Mouse (Mus musculus) CH12.LX (cell line): ENCODE data around the gene Grin2a. TPM values are rescaled to one million over a fixed set of nuclear protein-coding genes. Genes with fewer than 3 reads are reported as not detected.

ENCODE experiments used
- DNase-seq: peaks from one replicate; pipeline ENCODE4 v3.0.0-alpha.2; 2013; ENCODE audit errors: extremely low read depth
- H3K27ac ChIP-seq: 2 replicates; pipeline ENCODE4 v1.5.1; 2012; ENCODE audit warnings: low read depth, mild to moderate bottlenecking, control low read depth, moderate library complexity; ENCODE audit not compliant: insufficient read depth
- H3K27me3 ChIP-seq: replicated peaks from 2 replicates; pipeline ENCODE3; 2012; ENCODE audit warnings: inconsistent platforms
- H3K36me3 ChIP-seq, 2 experiments: replicated peaks in 1 of 2; 2 replicates each; pipeline versions ENCODE3 to v1.6.1; 2012; ENCODE audit warnings: inconsistent platforms in 1 of 2, low read length in 1 of 2, mild to moderate bottlenecking in 1 of 2, mixed read lengths in 1 of 2, moderate library complexity in 1 of 2; ENCODE audit not compliant: control insufficient read depth in 1 of 2, insufficient read depth in 1 of 2
- H3K4me1 ChIP-seq, 2 experiments: 2 replicates each; pipeline ENCODE4 v1.6.1; 2012; ENCODE audit warnings: inconsistent platforms in 1 of 2, moderate library complexity in 1 of 2; ENCODE audit not compliant: insufficient read depth in 2 of 2, control insufficient read depth in 1 of 2
- H3K4me2 ChIP-seq: 2 replicates; pipeline ENCODE4 v1.6.1; 2012; ENCODE audit warnings: low read depth, mild to moderate bottlenecking, control low read depth; ENCODE audit not compliant: poor library complexity, insufficient read depth, severe bottlenecking
- H3K4me3 ChIP-seq, 3 experiments: fragments of 150-350 bp in 1 of 3; sonication (generic) in 1 of 3; replicated peaks in 1 of 3; 2 replicates each; pipeline versions ENCODE3 to v1.5.1; 2011 to 2012; ENCODE audit warnings: low read depth in 2 of 3, low read length in 2 of 3, mild to moderate bottlenecking in 2 of 3, moderate library complexity in 2 of 3, control low read depth in 1 of 3, improper control_type of control experiment in 1 of 3, inconsistent platforms in 1 of 3, mixed read lengths in 1 of 3; ENCODE audit not compliant: poor library complexity in 1 of 3
- H3K79me2 ChIP-seq: replicated peaks from 2 replicates; pipeline ENCODE4 v1.6.1; 2012; ENCODE audit warnings: mild to moderate bottlenecking, moderate library complexity; ENCODE audit not compliant: control insufficient read depth, poor library complexity, insufficient read depth, severe bottlenecking; ENCODE audit errors: extremely low read depth
- H3K9ac ChIP-seq: 2 replicates; pipeline ENCODE4 v1.6.1; 2012; ENCODE audit warnings: low read depth, mild to moderate bottlenecking, control low read depth, moderate library complexity; ENCODE audit not compliant: insufficient read depth
- H3K9me3 ChIP-seq: replicated peaks from 2 replicates; pipeline ENCODE3; 2012; ENCODE audit warnings: low read length, inconsistent platforms, mixed read lengths
- CHD1 ChIP-seq: IDR thresholded peaks from 2 replicates; pipeline ENCODE4 v1.6.1; 2012; ENCODE audit warnings: low read depth, low read length, improper control_type of control experiment, inconsistent platforms
- CTCF ChIP-seq, 2 experiments: IDR thresholded peaks in 1 of 2; conservative IDR thresholded peaks in 1 of 2; 2 replicates each; pipeline ENCODE4 v1.5.1; 2011 to 2012; ENCODE audit warnings: low read depth in 2 of 2, low read length in 2 of 2, improper control_type of control experiment in 1 of 2, inconsistent platforms in 1 of 2, mild to moderate bottlenecking in 1 of 2, moderate library complexity in 1 of 2
- EP300 ChIP-seq: IDR thresholded peaks from 2 replicates; pipeline ENCODE4 v1.6.1; 2011; ENCODE audit warnings: low read length, improper control_type of control experiment
- GABPA ChIP-seq: IDR thresholded peaks from 2 replicates; pipeline ENCODE4 v1.6.1; 2012; ENCODE audit warnings: low read depth, low read length, improper control_type of control experiment, inconsistent platforms; ENCODE audit not compliant: insufficient replicate concordance
- IRF4 ChIP-seq: IDR thresholded peaks from 2 replicates; pipeline ENCODE4 v1.6.1; 2014; ENCODE audit warnings: low read depth, mild to moderate bottlenecking, inconsistent platforms, low read length, improper control_type of control experiment
- JUND ChIP-seq: conservative IDR thresholded peaks from 2 replicates; pipeline ENCODE4 v1.6.1; 2011; ENCODE audit warnings: low read depth, low read length, improper control_type of control experiment
- KAT2A ChIP-seq: IDR thresholded peaks from 2 replicates; pipeline ENCODE4 v1.6.1; 2012; ENCODE audit warnings: low read length, improper control_type of control experiment, inconsistent platforms; ENCODE audit not compliant: insufficient replicate concordance
- MAFK ChIP-seq: IDR thresholded peaks from 2 replicates; pipeline ENCODE4 v1.6.1; 2011; ENCODE audit warnings: low read length, improper control_type of control experiment; ENCODE audit not compliant: insufficient replicate concordance
- MAZ ChIP-seq: IDR thresholded peaks from 2 replicates; pipeline ENCODE4 v1.6.1; 2012; ENCODE audit warnings: low read depth, mild to moderate bottlenecking, inconsistent platforms, low read length, improper control_type of control experiment, moderate library complexity
- MEF2A ChIP-seq: IDR thresholded peaks from 2 replicates; pipeline ENCODE4 v1.6.1; 2014; ENCODE audit warnings: low read depth, mild to moderate bottlenecking, inconsistent platforms, low read length, improper control_type of control experiment, borderline replicate concordance
- MYC ChIP-seq: IDR thresholded peaks from 2 replicates; pipeline ENCODE4 v1.6.1; 2011; ENCODE audit warnings: low read depth, mild to moderate bottlenecking, improper control_type of control experiment, low read length
- NRF1 ChIP-seq: IDR thresholded peaks from 2 replicates; pipeline ENCODE4 v1.6.1; 2014; ENCODE audit warnings: low read depth, mild to moderate bottlenecking, inconsistent platforms, low read length, improper control_type of control experiment, moderate library complexity
- RAD21 ChIP-seq: IDR thresholded peaks from 2 replicates; pipeline ENCODE4 v1.6.1; 2011; ENCODE audit warnings: low read depth, mild to moderate bottlenecking, low read length, improper control_type of control experiment, moderate library complexity
- RCOR1 ChIP-seq: conservative IDR thresholded peaks from 2 replicates; pipeline ENCODE4 v1.6.1; 2012; ENCODE audit warnings: low read depth, mild to moderate bottlenecking, inconsistent platforms, low read length, improper control_type of control experiment
- TCF12 ChIP-seq: IDR thresholded peaks from 2 replicates; pipeline ENCODE4 v1.6.1; 2014; ENCODE audit warnings: low read depth, mild to moderate bottlenecking, inconsistent platforms, low read length, improper control_type of control experiment
- USF2 ChIP-seq: conservative IDR thresholded peaks from 2 replicates; pipeline ENCODE4 v1.6.1; 2011; ENCODE audit warnings: low read depth, low read length, improper control_type of control experiment
- ZC3H11A ChIP-seq: IDR thresholded peaks from 2 replicates; pipeline ENCODE4 v1.6.1; 2012; ENCODE audit warnings: low read depth, mild to moderate bottlenecking, inconsistent platforms, low read length, improper control_type of control experiment
- ZKSCAN1 ChIP-seq: IDR thresholded peaks from 2 replicates; pipeline ENCODE4 v1.6.1; 2012; ENCODE audit warnings: low read depth, inconsistent platforms, low read length, improper control_type of control experiment, borderline replicate concordance
- ZMIZ1 ChIP-seq: IDR thresholded peaks from 2 replicates; pipeline ENCODE4 v1.6.1; 2012; ENCODE audit warnings: low read depth, mild to moderate bottlenecking, inconsistent platforms, low read length, improper control_type of control experiment
- ZNF384 ChIP-seq: IDR thresholded peaks from 2 replicates; pipeline ENCODE4 v1.6.1; 2012; ENCODE audit warnings: low read depth, low read length, improper control_type of control experiment, inconsistent platforms
- dilution Hi-C: fragments of 300-500 bp; cut with MboI; formaldehyde crosslinking; loops from 2 replicates; pipeline ENCODE4 v1.14.3; 2020; ENCODE audit warnings: low sequenced_read_pairs; ENCODE audit not compliant: extremely low pct_unique_long_range_greater_than_20kb, extremely low pct_ligation_motif_present
- in situ Hi-C: fragments of 300-500 bp; cut with MboI; formaldehyde crosslinking; loops from 3 replicates; pipeline ENCODE4 v1.14.3; 2019; ENCODE audit warnings: low sequenced_read_pairs, low pct_ligation_motif_present, low pct_unique_long_range_greater_than_20kb, mixed read lengths
- polyA plus RNA-seq: library from polyadenylated mRNA; unstranded; fragments of >175 nt; gene quantifications from 2 replicates; pipeline ENCODE4 v1.2.1, GENCODE M21; 2012; ENCODE audit warnings: low read depth; ENCODE audit not compliant: insufficient read length
- total RNA-seq, 2 experiments: library from RNA; depleted of rRNA; stranded (reverse); fragments of 300-350 nt in 1 of 2; fragments of >200 nt in 1 of 2; gene quantifications; 2 replicates each; pipeline ENCODE4 v1.2.3; 2012 to 2014

The Grin2a gene
- total and polyA plus RNA-seq, 3 experiments: not detected

DNA sequence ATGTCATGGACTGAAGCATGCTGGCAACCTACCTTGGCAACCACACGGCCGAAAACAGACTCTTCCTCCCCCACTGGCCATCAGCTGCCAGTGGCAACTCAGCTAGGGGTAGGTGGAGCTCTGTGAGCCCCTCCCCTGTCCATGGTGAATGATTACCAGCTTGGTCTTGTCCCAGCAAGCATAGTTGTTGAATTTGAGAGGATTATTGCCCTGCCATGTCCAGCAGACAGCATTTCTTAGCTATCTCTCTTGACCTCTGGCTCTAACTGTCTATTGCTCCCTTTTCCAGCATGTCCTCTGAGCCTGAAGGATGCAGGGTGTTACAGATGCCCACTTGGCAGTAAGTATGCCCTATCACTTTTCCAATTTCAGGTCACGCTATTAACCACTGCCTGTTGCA lies 406.9 kb downstream of the Grin2a start:
- DNase-seq: no peak
- H3K27ac ChIP-seq: no peak overlapping the region
- H3K4me1 ChIP-seq: no peaks in the 10 kb centered on the region
- H3K4me3 ChIP-seq: no peak overlapping the region
- TF ChIP-seq ZC3H11A: no peak
- dilution Hi-C loops: no loop called here
- in situ Hi-C loops: no loop called here
- no peaks in the 10 kb centered on the region for H3K27me3 ChIP-seq
- no peak overlapping the region for H3K9ac ChIP-seq
- no peaks in the 10 kb centered on the region for H3K9me3 ChIP-seq
- H3K4me2 ChIP-seq: no peak overlapping the region
- no peaks in the 10 kb centered on the region for H3K79me2 ChIP-seq
- H3K36me3 ChIP-seq: no peaks in the 10 kb centered on the region

GRCm38 (mm10) chr16:9583981-9584380 lies 411.4 kb downstream of the Grin2a start:
- H3K9me3 ChIP-seq: no peaks in the 10 kb centered on the region
- dilution Hi-C loops: no loop called here

DNA sequence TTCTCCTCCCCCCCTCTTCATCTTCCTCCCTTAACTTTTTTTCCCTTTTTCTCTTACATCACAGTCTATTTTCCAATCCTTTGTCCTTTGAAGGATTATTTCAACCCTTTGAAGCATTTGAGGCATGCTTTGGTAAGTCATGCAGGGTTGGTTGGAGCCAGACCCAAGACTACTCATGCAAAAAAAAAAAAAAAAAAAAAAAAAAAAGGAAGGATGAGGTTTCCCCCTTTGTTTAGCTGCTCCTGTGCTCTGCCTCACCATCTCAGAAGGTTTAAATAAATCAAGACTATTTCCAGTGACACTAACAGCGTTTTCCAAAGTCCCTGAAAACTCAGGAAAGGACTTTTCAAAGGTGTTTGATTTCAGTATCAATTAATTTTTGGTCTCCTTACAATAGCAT lies 423.6 kb downstream of the Grin2a start:
- H3K9ac ChIP-seq: no peak overlapping the region
- no peaks in the 10 kb centered on the region for H3K27me3 ChIP-seq
- dilution Hi-C loops (no loop called here), in situ Hi-C loops (no loop called here)
- no peaks in the 10 kb centered on the region for H3K36me3 ChIP-seq
- no peak overlapping the region for H3K4me3 ChIP-seq
- H3K27ac ChIP-seq: no peak overlapping the region
- H3K4me2 ChIP-seq: no peak overlapping the region
- no peaks in the 10 kb centered on the region for H3K9me3 ChIP-seq
- H3K79me2 ChIP-seq: no peaks in the 10 kb centered on the region
- DNase-seq: no peak
- peaks cover 2 to 28% of the 10 kb centered on the region in 2 experiments; a peak in 3 of 4 replicates for H3K4me1 ChIP-seq
- no peak for TF ChIP-seq MAFK
- no peak for TF ChIP-seq MAZ
- no peak for TF ChIP-seq KAT2A
- TF ChIP-seq ZNF384: peak; percentile 70
- no peak for TF ChIP-seq ZKSCAN1

More at GRCm38 (mm10) chr16:9583981-9584380, 411.4 kb downstream of the Grin2a start:
- no peak overlapping the region for H3K4me2 ChIP-seq
- no peak for TF ChIP-seq ZMIZ1
- no peak for TF ChIP-seq RCOR1
- TF ChIP-seq RAD21: no peak
- no peak for TF ChIP-seq MAZ
- TF ChIP-seq USF2: no peak
- no peak for TF ChIP-seq NRF1
- TF ChIP-seq CHD1: no peak
- TF ChIP-seq GABPA: no peak
- TF ChIP-seq TCF12: no peak
- TF ChIP-seq MEF2A: no peak
- TF ChIP-seq KAT2A: no peak
- no peak for TF ChIP-seq MYC
- no peak for TF ChIP-seq EP300
- no peak for TF ChIP-seq IRF4
- TF ChIP-seq JUND: no peak
- no peak for TF ChIP-seq CTCF (conservative IDR thresholded peaks at IDR 0.05 in 1 of 2, IDR thresholded peaks at IDR 0.05 in 1 of 2; ENCODE audit: low read depth in 2 of 2, low read length in 2 of 2)
- no peak for TF ChIP-seq ZKSCAN1
- no peaks in the 10 kb centered on the region for H3K27me3 ChIP-seq
- in situ Hi-C loops: no loop called here
- no peak overlapping the region for H3K9ac ChIP-seq
- no peaks in the 10 kb centered on the region for H3K36me3 ChIP-seq
- H3K4me1 ChIP-seq: no peaks in the 10 kb centered on the region
- no peak overlapping the region for H3K27ac ChIP-seq
- no peak for DNase-seq
- no peaks in the 10 kb centered on the region for H3K79me2 ChIP-seq
- H3K4me3 ChIP-seq: no peak overlapping the region
